Mouse (Mus musculus) heart, postnatal 0 days (tissue): ENCODE data around the gene Clk4.

Source experiments
- CTCF ChIP-seq: IDR thresholded peaks from 2 replicates; pipeline ENCODE4 v1.5.1; 2016; ENCODE audit warnings: antibody characterized with exemption, control low read depth, low read depth
- EP300 ChIP-seq: IDR thresholded peaks from 2 replicates; pipeline ENCODE4 v1.6.1; 2016; ENCODE audit warnings: antibody characterized with exemption, low read depth

DNA sequence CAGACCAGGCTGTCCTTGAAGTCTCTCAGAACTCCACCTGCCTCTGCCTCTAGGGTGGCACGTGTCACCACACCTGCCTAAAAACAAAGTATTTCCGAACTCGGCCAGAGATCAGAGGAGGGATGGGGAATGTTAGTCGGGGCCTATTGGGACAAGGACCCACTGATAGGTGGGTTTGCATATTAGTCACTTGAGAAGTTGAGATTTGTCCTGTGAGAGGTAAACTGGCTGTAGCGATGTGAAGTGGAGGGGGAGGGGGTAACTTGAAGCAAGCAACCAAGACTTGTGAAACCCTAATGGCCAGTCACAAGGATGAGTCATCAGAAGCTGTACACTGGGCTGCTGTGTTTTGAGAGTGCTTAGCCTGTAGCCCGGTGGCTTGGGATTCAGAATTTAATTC lies 2.8 kb downstream of the Clk4 start:
- TF ChIP-seq CTCF (no peak), EP300 (no peak)
